Mouse (Mus musculus) urinary bladder, adult 2 months (tissue): Measurements from ENCODE around the gene Map3k6. TPM values are rescaled to one million over a fixed set of nuclear protein-coding genes. Genes with fewer than 3 reads are reported as not detected.

Experiments
- DNase-seq: peaks from one replicate; pipeline ENCODE4 v3.0.0; 2022; ENCODE audit warnings: low spot score
- polyA plus RNA-seq: library from polyadenylated mRNA; depleted of rRNA; stranded (reverse); fragments of >200 nt; gene quantifications from 2 replicates; pipeline ENCODE4 v1.2.3, GENCODE M21; 2012

The Map3k6 gene
- polyA plus RNA-seq, 1 experiment, result 23.8 TPM

GRCm38 (mm10) chr4:133213661-133214060 is 27.0 kb upstream of the Map3k6 start:
- no peak for DNase-seq

- no peak for DNase-seq
Measured at GRCm38 (mm10) chr4:133217641-133218040, 23.0 kb upstream of the Map3k6 start.

- DNase-seq, result no peak
Measured at GRCm38 (mm10) chr4:133218745-133219144, 21.9 kb upstream of the Map3k6 start.

- DNase-seq, result no peak
Measured at GRCm38 (mm10) chr4:133220656-133221055, 20.0 kb upstream of the Map3k6 start.

- DNase-seq, result no peak
Measured at GRCm38 (mm10) chr4:133221701-133222100, 18.9 kb upstream of the Map3k6 start.

- DNase-seq, result no peak
Measured at GRCm38 (mm10) chr4:133223875-133224274, 16.7 kb upstream of the Map3k6 start.

GRCm38 (mm10) chr4:133226073-133226472 is 14.5 kb upstream of the Map3k6 start:
- DNase-seq, result no peak

- DNase-seq, result no peak
Measured at GRCm38 (mm10) chr4:133227636-133228035, 13.0 kb upstream of the Map3k6 start.

GRCm38 (mm10) chr4:133229582-133229981 is 11.0 kb upstream of the Map3k6 start:
- DNase-seq, result no peak

- no peak for DNase-seq
Measured at GRCm38 (mm10) chr4:133233285-133233976, 7.2 kb upstream of the Map3k6 start.

- no peak for DNase-seq
Measured at GRCm38 (mm10) chr4:133234771-133235170, 5.8 kb upstream of the Map3k6 start.

GRCm38 (mm10) chr4:133235415-133235814 is 5.2 kb upstream of the Map3k6 start:
- DNase-seq, result no peak

- no peak for DNase-seq
Measured at GRCm38 (mm10) chr4:133237911-133238310, 2.7 kb upstream of the Map3k6 start.

GRCm38 (mm10) chr4:133240934-133241908 is 603 bp downstream of the Map3k6 start:
- peak; percentile 87 for DNase-seq

GRCm38 (mm10) chr4:133241910-133242309 is 1.3 kb downstream of the Map3k6 start:
- no peak for DNase-seq

- DNase-seq, result no peak
Measured at GRCm38 (mm10) chr4:133242710-133243109, 2.1 kb downstream of the Map3k6 start.

GRCm38 (mm10) chr4:133243538-133243937 is 2.9 kb downstream of the Map3k6 start:
- DNase-seq, result no peak

GRCm38 (mm10) chr4:133244289-133244688 is 3.7 kb downstream of the Map3k6 start:
- no peak for DNase-seq

- no peak for DNase-seq
Measured at GRCm38 (mm10) chr4:133247072-133247471, 6.5 kb downstream of the Map3k6 start.

GRCm38 (mm10) chr4:133247806-133248449 is 7.3 kb downstream of the Map3k6 start:
- DNase-seq, result no peak

- peak; percentile 89 for DNase-seq
Measured at GRCm38 (mm10) chr4:133250609-133251008, 10.0 kb downstream of the Map3k6 start.

GRCm38 (mm10) chr4:133251214-133251613 is 10.6 kb downstream of the Map3k6 start:
- DNase-seq, result no peak
